Mouse (Mus musculus) stomach, adult 2 months (tissue): ENCODE results near the gene Trim25. TPM values are rescaled to one million over a fixed set of nuclear protein-coding genes. Genes with fewer than 3 reads are reported as not detected.

ENCODE experiments used
- polyA plus RNA-seq: library from polyadenylated mRNA; depleted of rRNA; stranded (reverse); fragments of >200 nt; gene quantifications from 2 replicates; pipeline ENCODE4 v1.2.3, GENCODE M21; 2012; rRNA removed

Trim25 gene
- polyA plus RNA-seq, result 29.9 and 34.6 TPM in 2 replicates

GRCm38 (mm10) chr11:88998974-88999722, at the start of gene Trim25:
Gene Trim25, plus strand, starts transcription at chr11:88999376.

GRCm38 (mm10) chr11:88955217-88955969, 43.8 kb upstream of the Trim25 start, which contains the start of gene Scpep1:
Gene Scpep1, minus strand, starts transcription at chr11:88955465.

GRCm38 (mm10) chr11:88966881-88967361, 32.3 kb upstream of the Trim25 start, which contains the start of gene Elobl:
Gene Elobl, minus strand, starts transcription at chr11:88966931.

GRCm38 (mm10) chr11:88970202-88970732, 28.9 kb upstream of the Trim25 start, which contains the start of gene Coil:
Gene Coil, plus strand, starts transcription at chr11:88970252.

GRCm38 (mm10) chr11:89066750-89067149, 67.6 kb downstream of the Trim25 start, which contains the start of gene Dgke:
Gene Dgke, minus strand, starts transcription at chr11:89066850.

Other genes with a start within 250 kb of the Trim25 start
- 17.2 and 21.6 TPM in 2 replicates for gene Akap1, start 134.8 kb upstream of the Trim25 start, polyA plus RNA-seq
- gene Scpep1, start 43.9 kb upstream of the Trim25 start, polyA plus RNA-seq, result 5.0 and 5.5 TPM in 2 replicates
- 0.15 and 0.22 TPM in 2 replicates for gene Elobl, start 32.4 kb upstream of the Trim25 start, polyA plus RNA-seq
- 1.4 and 2.2 TPM in 2 replicates for gene Coil, start 29.1 kb upstream of the Trim25 start, polyA plus RNA-seq
- 1.4 and 2.0 TPM in 2 replicates for gene Dgke, start 67.5 kb downstream of the Trim25 start, polyA plus RNA-seq
- gene Gm525, start 74.5 kb downstream of the Trim25 start, polyA plus RNA-seq, result 0.17 and 0.19 TPM in 2 replicates